Mouse (Mus musculus): Measurements from ENCODE around the gene Frem3.

Frem3 gene

DNA sequence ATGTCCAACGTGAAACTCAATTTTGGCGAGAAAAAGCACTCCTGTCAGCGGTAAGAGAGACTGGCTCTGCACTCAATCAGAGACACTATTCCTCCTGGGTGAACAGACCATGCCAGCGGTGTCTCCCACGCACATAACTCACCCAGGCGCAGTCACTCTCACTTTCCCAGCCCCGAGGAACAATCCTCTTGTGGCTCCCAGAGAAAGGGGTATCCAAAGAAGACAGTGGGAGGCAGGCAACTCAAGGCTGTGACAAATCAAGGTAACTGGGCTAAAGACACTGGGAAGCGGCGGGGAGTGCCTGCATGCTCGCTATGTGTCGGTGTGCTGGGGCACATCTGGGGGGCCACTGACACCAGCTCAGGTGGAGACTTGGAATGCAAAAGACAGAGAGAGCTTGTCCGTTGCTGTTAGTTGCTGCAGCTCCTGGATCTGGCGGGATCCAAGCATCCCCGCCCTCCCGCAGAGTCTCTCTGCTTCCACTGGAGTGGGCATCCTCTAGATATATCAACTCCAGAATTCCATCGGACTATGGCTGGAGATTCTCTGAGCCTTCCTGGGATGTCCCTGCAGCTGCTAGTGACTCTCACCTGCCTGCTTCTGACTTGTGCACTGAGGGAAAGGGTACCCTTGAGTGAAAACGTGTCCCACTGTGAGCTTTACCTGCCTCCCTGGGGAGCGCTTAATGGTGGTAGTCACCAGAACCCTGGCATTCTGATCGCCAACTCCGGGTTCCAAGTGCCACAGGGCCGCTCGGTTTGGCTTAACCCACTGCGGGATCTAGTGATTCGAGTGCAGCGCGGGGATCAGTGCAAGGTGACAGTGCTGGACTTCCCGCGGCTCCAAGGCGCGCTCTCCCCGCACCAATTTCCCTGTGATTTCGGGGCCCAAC, at the start of gene Frem3:
Gene Frem3, plus strand, starts transcription at position 532 of the 892 bp plus-strand sequence.
- in situ Hi-C loops (cut with MboI; ENCODE audit: low sequenced_read_pairs): no loop called here

DNA sequence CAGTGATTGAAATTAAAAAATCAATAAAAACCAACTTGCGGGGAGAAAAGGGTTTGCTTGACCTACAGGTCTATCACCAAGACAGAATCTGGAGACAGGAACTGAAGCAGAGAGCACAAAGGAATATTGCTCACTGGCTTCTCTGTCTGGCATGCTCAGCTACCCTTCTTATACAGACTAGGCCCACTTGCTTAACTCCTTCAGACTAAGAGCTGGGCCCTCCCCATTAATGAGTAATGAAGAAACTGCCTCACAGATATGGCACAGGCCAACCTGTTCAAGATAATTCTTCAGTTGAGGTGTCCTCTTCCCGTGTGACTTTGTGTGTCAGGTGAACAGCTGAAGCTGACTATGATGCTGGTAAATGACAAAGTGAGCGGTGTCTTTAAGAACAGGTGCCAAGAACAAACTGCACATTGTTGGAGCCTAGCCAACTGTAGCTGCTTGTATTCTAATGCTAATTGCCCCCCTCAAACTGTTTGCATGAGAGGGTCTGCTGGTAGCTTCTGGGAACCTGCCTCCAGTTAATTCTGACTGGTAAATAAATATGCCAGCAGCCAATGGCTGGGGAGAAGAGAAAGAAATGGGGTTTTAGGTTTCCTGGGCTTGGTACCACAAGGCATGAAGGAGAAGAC, 46.6 kb upstream of the Frem3 start:
- in situ Hi-C loops (cut with MboI; ENCODE audit: low sequenced_read_pairs): no loop called here

- in situ Hi-C loops (cut with MboI; ENCODE audit: low sequenced_read_pairs): no loop called here
Measured at GRCm38 (mm10) chr8:80567471-80567870, 43.4 kb upstream of the Frem3 start.

DNA sequence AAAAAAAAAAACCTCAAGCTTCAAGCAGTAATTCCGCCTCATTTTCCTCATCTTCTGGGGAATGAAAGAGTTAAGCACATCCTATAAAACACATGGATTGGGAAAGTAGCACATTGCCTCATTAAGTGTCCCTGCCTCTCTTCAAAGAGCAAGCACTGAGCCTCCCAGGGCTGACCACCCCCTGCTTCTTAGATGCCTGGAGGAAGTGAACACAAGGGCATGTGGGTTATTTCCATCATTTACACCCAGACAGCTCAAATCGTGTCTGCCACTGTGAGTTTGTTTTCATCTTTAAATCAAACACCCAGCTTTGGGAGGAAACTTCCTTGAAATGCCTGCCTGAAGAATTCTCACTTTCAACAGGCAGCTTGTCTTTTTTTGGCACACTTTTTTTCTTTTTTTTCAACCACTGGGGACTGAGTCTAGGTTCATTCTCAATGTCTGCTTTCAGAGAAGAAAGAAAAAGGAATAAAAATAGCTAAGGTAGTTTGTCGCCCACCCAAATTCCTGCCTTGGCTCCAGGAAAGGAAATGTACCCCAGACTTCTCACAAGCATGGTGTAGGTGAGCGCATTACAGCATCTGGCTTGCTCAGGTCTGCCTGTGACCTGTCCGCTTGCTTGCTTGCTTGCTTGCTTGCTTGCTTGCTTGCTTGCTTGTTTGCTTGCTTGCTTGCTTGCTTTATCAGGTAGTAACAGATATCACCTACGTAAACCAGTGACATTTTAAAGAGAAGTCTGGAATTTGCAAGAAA, 42.5 kb upstream of the Frem3 start:
- in situ Hi-C loops (cut with MboI; ENCODE audit: low sequenced_read_pairs): no loop called here

GRCm38 (mm10) chr8:80572417-80573061, 38.3 kb upstream of the Frem3 start:
- in situ Hi-C loops (cut with MboI; ENCODE audit: low sequenced_read_pairs): no loop called here

DNA sequence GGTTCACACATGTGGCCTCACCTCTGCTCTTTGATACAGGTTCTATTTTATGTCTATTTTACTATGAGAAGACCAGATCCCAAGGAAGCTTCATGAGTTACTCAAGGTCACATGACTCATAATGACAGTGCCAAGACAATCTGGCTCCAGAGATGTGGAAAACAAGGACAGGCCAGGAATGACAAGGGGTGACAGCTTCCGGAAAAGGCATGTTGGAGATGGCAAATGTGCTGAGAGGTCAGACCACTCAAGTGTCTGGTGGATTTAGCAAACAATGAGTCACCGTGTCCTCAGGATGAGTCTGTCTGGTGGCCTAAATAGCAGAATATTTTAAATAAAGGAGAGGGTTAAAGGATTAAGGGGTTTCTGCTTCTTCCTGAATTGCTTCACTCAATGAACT, 33.8 kb upstream of the Frem3 start:
- in situ Hi-C loops (cut with MboI; ENCODE audit: low sequenced_read_pairs): no loop called here

- in situ Hi-C loops (cut with MboI; ENCODE audit: low sequenced_read_pairs): no loop called here
Measured at GRCm38 (mm10) chr8:80579038-80579437, 31.8 kb upstream of the Frem3 start.

- in situ Hi-C loops (cut with MboI; ENCODE audit: low sequenced_read_pairs): no loop called here
Measured at GRCm38 (mm10) chr8:80592626-80593025, 18.3 kb upstream of the Frem3 start.

- in situ Hi-C loops (cut with MboI; ENCODE audit: low sequenced_read_pairs): no loop called here
Measured at GRCm38 (mm10) chr8:80600600-80601170, 10.2 kb upstream of the Frem3 start.

- in situ Hi-C loops (cut with MboI; ENCODE audit: low sequenced_read_pairs): no loop called here
Measured at GRCm38 (mm10) chr8:80601886-80602285, 9.0 kb upstream of the Frem3 start.

GRCm38 (mm10) chr8:80607082-80607481, 3.8 kb upstream of the Frem3 start:
- in situ Hi-C loops (cut with MboI; ENCODE audit: low sequenced_read_pairs): no loop called here

GRCm38 (mm10) chr8:80611441-80611751, 516 bp downstream of the Frem3 start:
- in situ Hi-C loops (cut with MboI; ENCODE audit: low sequenced_read_pairs): no loop called here

DNA sequence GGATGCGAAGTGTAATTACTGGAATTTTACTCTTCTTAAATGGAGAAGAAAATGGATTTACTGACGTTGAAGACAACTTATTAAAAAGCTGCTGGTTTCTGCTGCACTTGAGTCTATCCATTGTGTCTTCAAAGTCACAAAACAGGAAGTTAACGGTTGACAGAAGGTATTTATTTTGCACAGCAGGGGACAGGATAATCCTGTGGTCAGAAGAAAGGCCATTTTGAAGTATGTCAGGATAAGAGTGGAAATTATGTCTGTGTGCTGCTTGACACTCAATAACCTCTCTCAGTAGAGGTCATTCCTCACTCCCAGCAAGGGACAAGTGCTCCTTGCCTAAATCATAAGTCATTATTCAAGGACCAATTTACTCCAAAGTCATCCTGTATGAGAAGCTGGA, 8.9 kb downstream of the Frem3 start:
- in situ Hi-C loops (cut with MboI; ENCODE audit: low sequenced_read_pairs): no loop called here

DNA sequence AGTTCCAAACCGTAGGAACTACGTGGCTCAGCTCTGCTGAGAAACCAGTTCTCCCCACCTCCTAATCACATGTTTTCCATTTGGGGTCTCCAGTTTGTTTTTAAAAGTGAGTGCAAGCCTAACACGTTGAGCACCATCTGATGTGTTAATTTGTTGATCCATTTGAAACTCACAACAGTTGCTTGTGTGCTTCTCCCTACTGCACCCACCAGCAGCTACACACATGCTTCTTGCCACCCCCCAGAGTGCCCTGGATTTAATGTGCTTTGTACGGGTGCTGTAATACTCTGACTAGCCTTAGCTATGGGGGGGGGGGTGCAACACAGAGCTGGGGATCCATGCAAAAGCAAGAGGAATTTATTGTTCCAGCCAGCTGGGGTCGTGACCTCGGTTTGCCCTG, 36.5 kb downstream of the Frem3 start:
- in situ Hi-C loops (cut with MboI; ENCODE audit: low sequenced_read_pairs): no loop called here

GRCm38 (mm10) chr8:80657639-80658038, 46.8 kb downstream of the Frem3 start:
- in situ Hi-C loops (cut with MboI; ENCODE audit: low sequenced_read_pairs): no loop called here

DNA sequence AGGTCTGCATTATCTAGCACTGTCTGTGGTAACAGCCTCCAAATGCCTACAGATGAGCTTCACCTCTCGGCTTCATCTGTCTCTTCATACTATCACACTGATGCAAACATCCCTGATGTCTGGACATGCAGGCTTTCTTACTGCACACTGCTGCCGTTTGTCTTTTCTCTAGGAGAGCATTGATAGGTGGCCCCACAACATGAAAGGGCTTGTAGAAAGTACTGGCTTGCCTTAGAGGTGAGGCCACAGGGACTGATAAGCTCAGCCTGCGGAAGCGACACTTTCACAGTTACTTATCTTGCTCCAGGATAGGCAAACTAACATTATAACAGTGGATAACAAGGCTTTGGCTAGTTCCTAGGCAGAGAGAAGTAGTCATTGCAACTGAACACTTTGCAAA, 50.2 kb downstream of the Frem3 start:
- in situ Hi-C loops (cut with MboI; ENCODE audit: low sequenced_read_pairs): no loop called here

DNA sequence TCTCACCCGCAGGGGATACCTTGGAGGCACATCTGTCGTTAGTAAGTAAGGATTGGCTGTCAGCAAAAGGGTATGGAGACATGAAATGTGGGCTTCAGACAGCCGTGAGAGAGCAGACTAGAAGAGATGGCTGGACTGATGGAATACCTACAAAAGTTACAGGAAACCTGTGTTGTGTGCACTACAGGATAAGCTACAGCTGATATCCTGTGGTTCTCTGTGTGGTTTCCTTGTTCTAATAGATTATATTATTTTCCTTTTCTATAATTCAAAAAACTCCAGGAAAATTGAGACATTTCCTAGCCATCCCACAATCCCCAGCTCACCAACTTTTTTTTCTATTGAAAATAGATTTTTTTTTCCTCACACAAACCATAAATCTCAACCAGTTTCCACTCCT, 52.6 kb downstream of the Frem3 start:
- in situ Hi-C loops (cut with MboI; ENCODE audit: low sequenced_read_pairs): no loop called here

DNA sequence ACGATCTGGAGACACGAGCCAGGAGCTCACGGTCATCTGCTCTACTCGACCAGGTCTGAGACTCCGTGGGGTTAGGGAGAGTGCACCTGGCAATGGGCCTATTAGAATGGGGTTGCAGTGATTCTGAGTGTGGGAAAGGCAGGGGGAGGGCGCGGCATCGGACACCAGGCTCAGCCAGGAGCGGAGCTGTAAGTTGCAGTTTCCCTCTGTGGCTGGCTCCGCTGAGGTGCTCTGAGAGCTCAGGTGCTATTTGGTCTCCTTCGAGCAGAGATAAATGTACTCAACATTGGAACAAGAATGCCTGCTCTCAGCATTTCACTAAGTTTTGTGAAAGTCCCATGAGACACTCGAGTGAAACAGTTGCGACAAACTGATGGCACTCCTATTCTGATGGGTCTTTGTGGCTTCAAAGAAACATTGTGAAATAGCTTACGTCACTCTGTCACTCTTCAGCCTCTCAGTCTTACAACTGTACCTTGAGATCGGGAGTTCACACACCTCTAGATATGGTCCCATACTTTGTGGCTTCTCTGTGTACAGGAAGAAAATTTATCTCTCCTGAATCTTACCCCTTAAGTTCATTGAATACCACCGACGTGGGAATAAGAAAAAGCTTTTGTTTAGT, 58.5 kb downstream of the Frem3 start:
- in situ Hi-C loops (cut with MboI; ENCODE audit: low sequenced_read_pairs): no loop called here

GRCm38 (mm10) chr8:80682594-80682993, 71.7 kb downstream of the Frem3 start:
- in situ Hi-C loops (cut with MboI; ENCODE audit: low sequenced_read_pairs): loop anchor here (10.0 kb wide), 1 partner anchor 198 kb away; no protein-coding TSS in a partner anchor

DNA sequence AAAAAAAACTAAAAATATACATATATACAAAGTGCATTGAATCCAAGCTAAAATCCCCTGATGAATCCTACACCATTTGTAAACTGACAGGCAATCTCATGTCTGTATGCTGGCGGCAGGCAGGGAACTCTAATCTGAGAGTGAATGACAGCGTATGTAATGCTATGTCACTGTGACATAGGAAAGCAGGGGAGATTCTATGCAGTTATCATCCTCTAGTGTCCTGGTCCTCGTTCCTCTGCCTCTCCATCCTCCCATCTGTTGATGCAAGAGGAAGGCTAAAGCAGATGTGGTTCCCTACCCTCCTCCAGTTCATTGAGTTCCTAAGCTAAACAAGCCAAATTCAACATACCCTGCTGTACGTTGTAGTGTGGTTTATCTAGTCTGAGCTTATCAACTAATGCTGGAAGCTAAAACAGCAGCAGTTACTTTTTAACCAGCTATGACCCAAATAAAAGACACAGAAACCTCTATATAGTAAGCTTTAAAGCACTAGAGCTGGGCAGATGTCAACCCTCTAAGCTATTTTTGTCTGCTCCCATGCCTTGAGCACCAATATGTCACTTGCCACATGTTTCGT, 73.0 kb downstream of the Frem3 start:
- in situ Hi-C loops (cut with MboI; ENCODE audit: low sequenced_read_pairs): loop anchor here (10.0 kb wide), 1 partner anchor 199 kb away; no protein-coding TSS in a partner anchor

Measured in CH12F3 (cell line).